Mouse (Mus musculus) bone marrow macrophage, adult 2 months (primary cell): ENCODE measurements around the gene Vdac2. TPM values are rescaled to one million over a fixed set of nuclear protein-coding genes. Genes with fewer than 3 reads are reported as not detected.

ENCODE experiments used
- H3K27ac ChIP-seq: 2 replicates; pipeline ENCODE4 v1.5.1; 2012; ENCODE audit warnings: low read depth, low read length; ENCODE audit not compliant: insufficient read depth
- H3K4me1 ChIP-seq: 2 replicates; pipeline ENCODE4 v1.6.1; 2012; ENCODE audit warnings: low read length; ENCODE audit not compliant: control insufficient read depth, insufficient read depth
- H3K4me3 ChIP-seq: 2 replicates; pipeline ENCODE4 v1.5.1; 2012; ENCODE audit warnings: mild to moderate bottlenecking, low read length, moderate library complexity; ENCODE audit not compliant: insufficient read depth
- CTCF ChIP-seq: IDR thresholded peaks from 2 replicates; pipeline ENCODE4 v1.5.1; 2012; ENCODE audit warnings: low read depth, mild to moderate bottlenecking, low read length, moderate library complexity
- POLR2A ChIP-seq: IDR thresholded peaks from 2 replicates; pipeline ENCODE4 v1.6.1; 2012; ENCODE audit warnings: mild to moderate bottlenecking, low read depth, low read length, borderline replicate concordance
- polyA plus RNA-seq: library from polyadenylated mRNA; stranded (reverse); fragments of >200 nt; gene quantifications from 2 replicates; pipeline ENCODE4 v1.2.4, GENCODE M21; 2012; ENCODE audit not compliant: missing spikeins, insufficient read depth, insufficient read length

Vdac2 gene
- polyA plus RNA-seq: 211 and 222 TPM in 2 replicates

DNA sequence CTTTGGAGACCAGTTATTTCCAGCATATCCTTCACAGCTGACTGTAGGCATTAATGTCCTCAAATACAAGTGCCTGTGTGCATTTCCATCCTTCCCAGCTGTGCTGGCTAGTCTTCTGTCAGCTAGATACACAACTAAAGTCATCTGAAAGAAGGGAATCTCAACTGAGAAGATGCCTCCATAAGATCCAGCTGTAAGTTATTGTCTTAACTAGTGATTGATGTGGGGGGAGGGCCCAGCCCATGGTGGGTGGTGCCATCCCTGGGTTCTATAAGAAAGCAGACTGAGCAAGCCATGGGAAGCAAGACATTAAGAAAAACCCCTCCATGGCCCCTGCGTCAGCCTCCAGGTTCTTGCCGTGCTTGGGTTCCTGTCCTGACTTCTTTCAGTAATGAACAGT, at the start of gene Vdac2:
TSS of gene Vdac2 (plus strand) at position 301 of the 400 bp plus-strand sequence.
- H3K27ac ChIP-seq: peak within 1 kb of the TSS; percentile 99
- H3K4me1 ChIP-seq: peaks cover 55% of the 10 kb centered on the region
- no peak for TF ChIP-seq CTCF
- no peak for TF ChIP-seq POLR2A
- H3K4me3 ChIP-seq: no peak within 1 kb of the TSS

DNA sequence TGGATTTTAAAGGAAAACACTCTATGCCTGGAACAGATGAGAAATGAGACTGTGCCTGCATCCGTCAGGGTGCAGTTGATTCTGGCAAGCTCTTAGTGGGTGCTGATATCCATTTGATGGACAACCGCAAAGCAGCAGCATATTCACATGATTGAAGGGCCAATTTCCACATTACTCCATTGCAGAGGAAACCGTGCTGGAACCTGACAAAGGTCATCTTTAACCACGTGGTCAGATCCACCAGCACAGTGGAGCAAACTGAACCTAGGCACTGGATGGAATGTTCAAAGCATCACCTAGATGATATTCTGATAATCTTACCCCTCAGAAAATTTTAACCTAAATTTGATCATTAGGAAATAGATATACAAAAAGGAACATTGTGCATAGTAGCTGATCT, 48.8 kb upstream of the Vdac2 start:
- H3K4me3 ChIP-seq: no peak overlapping the region
- TF ChIP-seq POLR2A: no peak
- TF ChIP-seq CTCF: no peak
- no peak overlapping the region for H3K27ac ChIP-seq
- H3K4me1 ChIP-seq: peaks cover 6% of the 10 kb centered on the region

DNA sequence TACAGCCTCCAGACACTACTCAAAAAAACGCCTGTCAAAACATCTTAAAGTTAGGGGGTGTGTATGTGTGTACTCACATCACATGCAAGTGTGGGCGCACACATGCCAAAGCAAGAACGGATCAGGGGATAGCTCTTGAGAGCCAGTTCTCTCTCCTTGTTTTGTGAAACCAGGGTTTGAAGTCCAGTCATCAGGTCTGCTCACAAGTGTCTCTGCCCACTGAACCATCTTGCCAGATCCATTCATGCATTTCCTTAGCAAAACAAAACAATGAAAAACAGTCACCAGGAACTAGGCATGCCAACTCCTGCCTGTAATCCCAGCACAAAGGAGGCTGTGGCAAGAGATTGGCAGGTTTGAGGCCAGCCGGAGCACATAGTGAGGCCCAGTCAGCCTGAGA, 38.5 kb upstream of the Vdac2 start:
- TF ChIP-seq POLR2A: no peak
- no peak for TF ChIP-seq CTCF
- no peak overlapping the region for H3K4me3 ChIP-seq
- H3K27ac ChIP-seq: no peak overlapping the region
- H3K4me1 ChIP-seq: peaks cover 3% of the 10 kb centered on the region

DNA sequence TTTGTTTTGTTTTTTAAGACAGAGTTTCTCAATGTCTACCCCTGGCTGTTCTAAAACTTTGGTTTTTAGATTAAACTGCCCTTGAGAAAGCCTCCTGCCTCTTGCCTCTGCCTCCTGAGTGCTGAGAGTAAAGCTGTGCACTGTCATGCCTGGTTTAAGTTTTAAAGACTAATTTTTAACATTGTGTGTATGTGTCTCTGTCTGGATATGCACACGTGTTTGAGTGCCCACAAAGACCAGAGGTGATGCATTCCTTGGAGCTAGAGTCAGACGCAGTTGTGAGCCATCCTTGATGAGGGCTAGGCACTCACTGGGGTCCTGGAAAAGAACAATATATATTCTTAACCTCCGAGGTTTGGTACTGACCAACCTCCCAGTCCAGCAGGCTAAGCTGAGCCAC, 37.7 kb upstream of the Vdac2 start:
- Histone ChIP-seq H3K4me1 (peaks cover 3% of the 10 kb centered on the region), H3K27ac (no peak overlapping the region), H3K4me3 (no peak overlapping the region)
- TF ChIP-seq POLR2A (no peak), CTCF (no peak)

DNA sequence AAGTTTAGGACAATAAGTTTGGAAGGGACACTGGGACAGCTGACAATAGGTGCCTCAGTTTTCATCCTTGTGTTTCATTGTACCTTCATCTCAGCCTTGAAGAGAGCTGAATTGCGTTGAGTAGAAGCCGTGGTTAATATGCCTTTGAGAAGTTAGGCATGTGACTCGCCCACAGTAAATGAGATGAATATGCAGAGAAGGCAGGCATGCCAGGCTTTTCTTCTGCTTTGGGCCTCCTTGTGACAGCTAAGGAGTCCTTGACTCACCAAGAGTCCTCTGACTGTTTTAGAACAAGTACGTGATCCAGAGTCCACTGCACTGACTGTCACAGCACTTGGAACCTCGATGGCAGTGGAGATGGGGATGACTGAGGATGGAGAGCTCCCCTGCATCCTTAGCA, 36.9 kb upstream of the Vdac2 start:
- H3K27ac ChIP-seq: no peak overlapping the region

DNA sequence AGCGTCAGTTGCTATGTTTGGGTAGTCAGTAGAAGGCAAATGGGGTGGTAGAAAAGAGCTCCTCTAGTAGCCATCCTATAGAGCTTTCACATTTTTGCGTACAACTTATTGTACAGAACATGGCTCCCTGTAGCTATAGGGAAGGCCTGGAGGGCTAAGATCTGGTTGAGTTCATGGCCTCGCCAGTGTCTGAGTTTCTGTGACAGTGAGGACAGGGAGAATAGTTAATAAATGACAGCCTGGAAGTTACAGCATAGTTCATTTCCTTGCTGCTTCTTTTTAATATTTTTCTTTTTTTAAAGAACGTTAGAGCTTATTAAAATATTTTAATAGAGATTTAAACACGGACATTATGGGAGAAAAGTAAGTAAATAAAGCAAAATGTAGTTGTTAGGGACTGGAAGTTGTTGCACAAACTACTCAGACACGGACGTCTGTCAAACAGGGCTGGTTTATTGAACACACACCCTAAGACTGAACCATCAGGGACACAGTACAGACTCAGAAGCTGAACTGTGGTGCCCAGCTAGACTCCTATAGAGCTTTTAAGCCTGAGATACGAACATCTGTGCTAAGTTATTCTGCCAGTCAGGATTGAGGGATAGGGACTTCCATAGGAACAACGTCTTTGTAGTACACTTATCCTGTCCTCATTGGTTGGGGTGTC, 34.3 kb upstream of the Vdac2 start:
- TF ChIP-seq CTCF: no peak
- TF ChIP-seq POLR2A: no peak
- peaks cover 3% of the 10 kb centered on the region for H3K4me1 ChIP-seq
- no peak overlapping the region for H3K27ac ChIP-seq
- no peak overlapping the region for H3K4me3 ChIP-seq

More for the DNA sequence above, 36.9 kb upstream of the Vdac2 start:
- H3K4me3 ChIP-seq: no peak overlapping the region
- TF ChIP-seq POLR2A (no peak), CTCF (no peak)
- H3K4me1 ChIP-seq: peaks cover 3% of the 10 kb centered on the region

DNA sequence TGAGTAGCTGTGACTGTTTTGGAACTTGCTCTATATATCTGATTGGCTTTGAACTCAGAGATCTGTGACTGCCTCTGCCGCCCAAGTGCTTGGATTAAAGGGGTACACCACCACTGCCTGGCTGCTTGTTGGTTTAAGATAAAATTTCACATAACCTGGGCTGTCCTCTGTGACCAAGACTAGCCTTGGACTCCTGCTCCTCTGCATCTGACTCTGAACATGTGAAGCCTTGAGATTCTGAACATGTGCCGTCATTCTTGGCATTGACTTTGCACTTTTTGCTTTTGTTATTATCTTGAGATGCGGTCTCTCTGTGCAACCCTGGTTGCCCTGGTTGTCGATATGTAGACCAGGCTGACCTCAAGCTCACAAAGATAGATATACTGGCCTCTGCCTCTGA, 33.3 kb upstream of the Vdac2 start:
- TF ChIP-seq POLR2A (no peak), CTCF (no peak)
- H3K4me3 ChIP-seq: no peak overlapping the region

DNA sequence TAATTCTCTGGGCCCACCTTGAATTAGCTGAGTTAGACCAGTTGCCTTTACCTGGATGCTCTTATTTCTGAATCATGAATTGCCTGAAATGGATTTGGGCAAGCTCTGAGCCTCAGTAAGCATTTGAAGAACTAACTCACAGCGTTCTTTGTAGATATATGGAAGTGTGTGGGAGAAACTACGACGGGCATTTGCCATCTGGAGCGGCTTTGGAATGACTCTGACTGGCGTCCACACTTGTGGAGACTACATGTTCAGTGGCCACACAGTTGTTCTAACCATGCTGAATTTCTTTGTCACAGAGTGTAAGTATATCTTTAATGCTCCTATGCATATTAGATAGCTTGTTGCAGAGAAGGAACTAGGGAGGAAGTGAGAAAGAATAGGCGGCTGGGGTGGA, 32.8 kb upstream of the Vdac2 start:
- Histone ChIP-seq H3K4me3 (no peak overlapping the region), H3K4me1 (peaks cover 3% of the 10 kb centered on the region), H3K27ac (no peak overlapping the region)
- TF ChIP-seq POLR2A (no peak), CTCF (no peak)

More for the DNA sequence above, 33.3 kb upstream of the Vdac2 start:
- Histone ChIP-seq H3K27ac (no peak overlapping the region), H3K4me1 (peaks cover 3% of the 10 kb centered on the region)

DNA sequence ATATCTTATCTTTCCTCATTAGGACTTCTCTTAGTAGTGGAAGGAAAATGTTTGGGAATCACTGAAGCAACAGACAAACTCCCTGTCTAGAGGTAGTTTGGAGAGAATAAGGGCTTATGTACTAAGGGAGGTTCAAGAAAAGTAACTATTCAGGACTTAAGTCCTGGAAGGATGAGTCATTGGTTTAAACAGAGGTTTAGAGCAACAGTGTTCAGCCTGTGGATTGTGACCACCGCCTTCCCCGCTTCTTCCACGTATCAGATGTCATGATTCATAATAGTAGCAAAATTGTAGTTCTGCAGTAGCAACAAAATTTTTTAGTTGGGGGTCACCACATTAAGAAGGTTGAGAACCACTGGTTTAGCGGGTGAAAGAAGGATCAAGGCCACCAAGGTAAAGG, 24.4 kb upstream of the Vdac2 start:
- Histone ChIP-seq H3K4me1 (no peaks in the 10 kb centered on the region), H3K27ac (no peak overlapping the region), H3K4me3 (no peak overlapping the region)
- TF ChIP-seq CTCF: no peak
- TF ChIP-seq POLR2A: no peak

DNA sequence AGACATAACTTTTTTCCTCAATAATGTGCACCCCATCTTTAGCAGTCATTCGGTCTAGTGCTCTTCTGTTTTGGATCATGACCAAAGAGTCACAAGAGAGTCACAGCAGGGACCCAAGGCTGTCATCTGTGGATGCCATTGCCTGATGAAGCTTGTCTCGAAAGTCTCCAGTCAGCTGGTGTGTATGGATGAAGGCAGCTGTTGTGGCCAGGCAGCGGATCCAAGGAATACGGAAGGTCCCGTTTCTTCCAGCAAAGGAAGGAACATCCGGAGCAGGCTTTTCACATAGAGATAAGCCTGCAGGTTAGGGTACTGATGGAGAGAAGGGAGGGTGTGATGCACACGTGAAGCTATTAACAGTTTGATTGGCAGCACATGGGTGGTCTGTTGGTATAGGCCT, 23.4 kb upstream of the Vdac2 start:
- TF ChIP-seq CTCF (no peak), POLR2A (no peak)
- Histone ChIP-seq H3K4me1 (no peaks in the 10 kb centered on the region), H3K4me3 (no peak overlapping the region), H3K27ac (no peak overlapping the region)

DNA sequence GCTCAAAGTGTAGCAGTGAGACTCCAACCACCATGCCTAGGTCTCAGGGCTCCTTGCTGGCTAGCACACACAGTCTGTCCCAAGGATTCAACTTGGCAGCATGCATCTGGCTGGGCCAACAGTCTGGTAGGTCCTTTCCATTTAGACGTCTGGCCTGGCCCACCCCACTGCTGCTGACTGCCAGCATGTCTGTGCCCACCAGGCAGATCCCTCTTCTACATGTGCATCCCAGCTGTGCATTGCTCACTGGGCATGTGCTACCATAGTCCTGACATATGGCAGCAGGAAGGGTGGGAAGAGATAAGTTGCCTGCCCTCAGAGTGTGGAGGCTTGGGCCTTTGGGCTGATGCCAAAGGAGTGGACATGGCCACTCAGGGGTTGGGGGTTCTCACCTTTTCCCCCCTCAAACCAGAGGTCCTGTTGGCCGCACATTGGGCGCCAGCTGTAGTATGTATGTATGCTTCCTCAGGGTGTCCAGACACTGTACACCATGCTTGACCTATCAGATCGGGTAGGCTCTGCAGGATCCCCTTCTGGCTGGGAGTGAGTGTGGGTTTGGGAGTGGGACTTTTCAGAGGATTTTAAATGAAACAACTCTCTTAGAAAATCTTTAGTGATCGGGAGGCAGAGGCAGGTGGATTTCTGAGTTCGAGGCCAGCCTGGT, 22.4 kb upstream of the Vdac2 start:
- Histone ChIP-seq H3K4me3 (no peak overlapping the region), H3K27ac (no peak overlapping the region), H3K4me1 (no peaks in the 10 kb centered on the region)
- TF ChIP-seq CTCF: no peak
- no peak for TF ChIP-seq POLR2A
